Mouse (Mus musculus) embryonic facial prominence, embryonic 12.5 days (tissue): ENCODE results near the gene Gm1043. TPM values are rescaled to one million over a fixed set of nuclear protein-coding genes. Genes with fewer than 3 reads are reported as not detected.

ENCODE experiments used
- ATAC-seq: fragments of 200-750 bp; cut with Nextera tagmentation; 2 replicates; pipeline ENCODE4 v1.8.0; 2017; ENCODE audit not compliant: insufficient number of reproducible peaks, insufficient read depth, low FRiP score, low TSS enrichment
- H3K27ac ChIP-seq: fragments of 300-500 bp; sonication (generic); 2 replicates; pipeline ENCODE4 v1.5.1; 2016; ENCODE audit warnings: mild to moderate bottlenecking
- H3K27me3 ChIP-seq: fragments of 300-500 bp; sonication (generic); 2 replicates; pipeline ENCODE4 v1.6.1; 2016; ENCODE audit warnings: mild to moderate bottlenecking, moderate library complexity
- H3K36me3 ChIP-seq: fragments of 300-500 bp; sonication (generic); 2 replicates; pipeline ENCODE4 v1.6.1; 2016; ENCODE audit warnings: mild to moderate bottlenecking
- H3K4me1 ChIP-seq: fragments of 300-500 bp; sonication (generic); 2 replicates; pipeline ENCODE4 v1.6.1; 2016
- H3K4me2 ChIP-seq: fragments of 300-500 bp; sonication (generic); replicated peaks from 2 replicates; pipeline ENCODE4 v1.6.1; 2016; ENCODE audit warnings: mild to moderate bottlenecking, moderate library complexity
- H3K4me3 ChIP-seq: fragments of 300-500 bp; sonication (generic); 2 replicates; pipeline ENCODE4 v1.5.1; 2016; ENCODE audit warnings: mild to moderate bottlenecking
- H3K9ac ChIP-seq: fragments of 300-500 bp; sonication (generic); 2 replicates; pipeline ENCODE4 v1.6.1; 2016; ENCODE audit warnings: mild to moderate bottlenecking, moderate library complexity
- H3K9me3 ChIP-seq: fragments of 300-500 bp; sonication (generic); 2 replicates; pipeline ENCODE4 v1.6.1; 2016; ENCODE audit warnings: mild to moderate bottlenecking, moderate library complexity
- WGBS: fragments of 180-500 bp; shearing (Covaris S2); methylation state at CpG from one replicate; pipeline ENCODE4 v1.1.7; 2016; 5-methylcytosine and 5-hydroxymethylcytosine counted together
- polyA plus RNA-seq: library from polyadenylated mRNA; unstranded; fragments of >200 nt; fragmentation: Nextera tagmentation; extraction: Ambion mirVana; gene quantifications from 2 replicates; pipeline ENCODE4 v1.2.1, GENCODE M21; 2016

Gm1043 gene
- polyA plus RNA-seq, 1 experiment from 2014 or later = not detected

DNA sequence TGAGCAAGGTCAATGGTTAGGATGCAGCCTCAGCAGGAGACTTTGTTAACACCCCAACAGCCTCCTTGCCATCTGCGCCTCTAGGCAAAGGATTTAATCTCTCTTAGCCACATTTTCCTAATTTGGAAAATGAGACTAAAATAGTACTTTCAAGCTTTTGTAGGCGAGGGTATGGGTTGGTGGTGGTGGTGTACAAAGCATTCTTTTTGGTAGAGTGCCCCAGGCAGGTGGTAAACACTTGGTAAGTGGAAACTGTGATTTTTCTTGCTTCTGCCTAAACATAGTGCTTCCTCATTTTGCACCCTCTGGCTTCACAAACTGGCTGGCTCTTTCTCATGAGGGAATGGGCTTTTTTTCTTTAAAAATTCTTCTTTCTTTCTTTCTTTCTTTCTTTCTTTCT is 153.5 kb downstream of the Gm1043 start:
- no peak for ATAC-seq
- H3K4me1 ChIP-seq = peaks cover 12% of the 10 kb centered on the region
- no peak overlapping the region for H3K4me3 ChIP-seq
- H3K4me2 ChIP-seq = no peak overlapping the region
- no peak overlapping the region for H3K27ac ChIP-seq
- H3K9ac ChIP-seq = no peak overlapping the region
- H3K27me3 ChIP-seq = peaks cover 51% of the 10 kb centered on the region
- WGBS = 35% methylated on average over 2 of the region's 2 CpGs
- H3K36me3 ChIP-seq = no peaks in the 10 kb centered on the region
- H3K9me3 ChIP-seq = no peaks in the 10 kb centered on the region

DNA sequence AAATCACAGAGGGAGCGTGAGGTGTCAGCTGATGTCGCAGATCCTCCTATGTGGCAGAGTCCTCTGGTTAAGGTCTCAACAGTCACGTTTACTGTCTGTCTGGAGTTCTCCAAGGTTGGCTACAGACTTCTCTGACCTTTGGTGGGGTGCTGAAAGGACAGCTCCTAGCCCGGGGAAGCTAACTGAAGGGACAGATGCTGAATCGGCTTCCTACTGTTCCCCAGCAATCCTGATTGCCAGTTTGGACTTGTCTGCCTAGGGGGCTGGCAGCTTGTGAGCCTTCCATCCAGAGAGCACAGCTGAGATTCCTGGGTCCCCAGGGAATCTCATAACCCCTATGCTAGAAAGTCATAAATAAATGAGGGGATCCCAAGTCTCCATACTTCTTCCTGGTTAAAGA is 155.4 kb downstream of the Gm1043 start:
- no peak overlapping the region for H3K4me3 ChIP-seq
- no peak overlapping the region for H3K4me2 ChIP-seq
- ATAC-seq = no peak
- peaks cover 18% of the 10 kb centered on the region for H3K4me1 ChIP-seq
- WGBS = 6% methylated on average over 5 of the region's 5 CpGs
- no peaks in the 10 kb centered on the region for H3K36me3 ChIP-seq
- peaks cover 70% of the 10 kb centered on the region for H3K27me3 ChIP-seq
- H3K9me3 ChIP-seq = no peaks in the 10 kb centered on the region
- no peak overlapping the region for H3K27ac ChIP-seq
- H3K9ac ChIP-seq = no peak overlapping the region

DNA sequence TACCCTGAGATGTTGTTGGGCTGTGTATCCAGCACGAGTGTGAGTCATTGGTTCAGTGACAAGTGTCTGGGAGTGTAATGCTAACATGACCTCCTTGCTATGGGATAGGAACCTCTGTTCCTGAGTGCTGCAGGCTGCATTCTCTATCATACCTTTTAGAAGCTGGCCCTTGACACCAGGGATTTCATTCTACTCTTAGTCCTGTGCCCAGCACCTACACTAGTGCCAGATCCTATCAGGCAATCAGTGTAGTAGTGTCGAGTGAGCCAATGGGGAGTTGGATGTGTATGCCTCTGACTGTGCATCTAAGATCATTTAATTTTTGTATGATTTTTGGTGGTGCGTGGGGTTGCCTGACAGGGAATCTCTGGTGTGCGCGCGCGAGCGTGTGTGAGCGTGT is 156.1 kb downstream of the Gm1043 start:
- Histone ChIP-seq H3K4me2 (peak overlapping the region; percentile 79), H3K9ac (no peak overlapping the region), H3K9me3 (no peaks in the 10 kb centered on the region), H3K27me3 (peaks cover 74% of the 10 kb centered on the region), H3K27ac (no peak overlapping the region), H3K4me3 (peak overlapping the region; percentile 41), H3K4me1 (peaks cover 21% of the 10 kb centered on the region), H3K36me3 (no peaks in the 10 kb centered on the region)
- no peak for ATAC-seq
- 12% methylated on average over 9 of the region's 9 CpGs for WGBS

DNA sequence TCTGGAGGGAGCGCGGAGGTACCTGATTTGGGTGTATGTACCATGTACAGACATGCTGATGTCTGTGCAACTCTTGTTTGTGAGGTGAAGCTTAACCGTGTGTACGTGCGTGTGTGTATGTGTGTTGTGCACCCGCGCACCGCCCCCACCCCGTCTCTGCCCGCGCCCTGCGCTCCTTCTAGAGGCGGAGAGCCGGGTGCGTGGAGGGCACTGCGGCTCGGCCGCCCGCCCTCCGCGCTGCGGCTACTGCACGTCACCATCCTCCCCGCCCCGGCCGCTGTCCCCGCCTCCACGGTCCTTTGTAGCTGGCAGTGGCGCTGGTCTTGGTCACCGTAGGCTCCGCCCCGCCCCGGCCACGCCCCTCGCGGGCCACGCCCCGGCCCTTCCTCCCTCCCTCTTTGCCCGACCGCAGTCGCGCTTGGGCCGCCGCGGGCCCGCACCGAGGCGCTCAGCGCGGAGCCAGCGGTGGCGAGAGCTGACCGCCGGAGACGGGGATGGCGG is 156.5 kb downstream of the Gm1043 start, which contains the start of gene Crmp1:
Gene Crmp1 (plus strand): TSS at position 290 of the 501 bp plus-strand sequence.
- Histone ChIP-seq H3K36me3 (no peaks in the 10 kb centered on the region), H3K27me3 (peaks cover 75% of the 10 kb centered on the region), H3K4me2 (peak within 1 kb of the TSS; percentile 79), H3K27ac (no peak within 1 kb of the TSS), H3K9me3 (no peaks in the 10 kb centered on the region), H3K4me3 (peak within 1 kb of the TSS; percentile 41), H3K4me1 (peaks cover 26% of the 10 kb centered on the region), H3K9ac (peak within 1 kb of the TSS; percentile 25; the same call in 1 of the 2 replicates)
- WGBS = 1% methylated on average over 55 of the region's 56 CpGs
- peak; percentile 57 for ATAC-seq

DNA sequence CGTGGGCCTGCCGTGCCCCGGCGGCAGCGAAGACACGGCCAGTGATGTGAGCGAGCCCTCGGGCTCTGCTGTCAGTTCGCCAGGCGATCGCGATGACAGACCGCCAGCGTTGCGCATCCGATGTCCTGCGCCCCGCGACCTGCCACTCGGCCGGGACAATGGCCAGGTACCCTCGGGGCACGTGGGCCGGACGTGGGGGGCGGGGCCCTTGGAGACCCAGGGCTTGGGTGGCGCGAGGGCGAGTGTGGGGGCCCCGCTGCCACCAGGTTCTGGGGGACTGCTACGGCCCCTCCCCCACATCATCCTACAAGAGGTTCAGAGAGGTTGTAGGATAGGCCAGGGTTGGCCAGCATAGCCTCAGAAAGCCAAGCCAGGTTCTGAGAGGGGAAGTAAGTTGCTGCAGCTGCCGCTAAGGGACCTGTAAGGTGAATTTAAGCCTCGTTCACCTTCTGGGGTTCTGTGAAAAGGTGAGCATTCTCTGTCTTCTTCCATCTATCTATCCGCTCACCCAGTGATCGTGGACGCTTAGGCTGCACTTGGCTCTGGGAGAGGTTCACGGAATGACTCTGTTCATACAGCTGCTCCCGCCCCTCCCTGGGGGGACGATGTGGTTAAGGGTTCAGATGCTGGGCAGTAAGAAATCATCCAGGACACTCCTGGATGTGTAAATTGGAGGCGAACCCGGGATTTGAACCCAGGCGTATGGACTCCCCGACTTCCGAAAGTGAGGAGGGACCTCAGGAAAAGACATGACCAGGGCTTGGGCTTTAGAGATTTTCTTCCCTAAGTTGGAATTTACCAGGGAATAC is 157.4 kb downstream of the Gm1043 start:
- Histone ChIP-seq H3K4me1 (peaks cover 27% of the 10 kb centered on the region), H3K4me2 (peak overlapping the region; percentile 79), H3K9ac (peak overlapping the region; percentile 25; the same call in 1 of the 2 replicates), H3K36me3 (no peaks in the 10 kb centered on the region), H3K27me3 (peaks cover 82% of the 10 kb centered on the region), H3K9me3 (no peaks in the 10 kb centered on the region), H3K4me3 (peak overlapping the region; percentile 41), H3K27ac (no peak overlapping the region)
- ATAC-seq = no peak
- WGBS = 9% methylated on average over 44 of the region's 44 CpGs

DNA sequence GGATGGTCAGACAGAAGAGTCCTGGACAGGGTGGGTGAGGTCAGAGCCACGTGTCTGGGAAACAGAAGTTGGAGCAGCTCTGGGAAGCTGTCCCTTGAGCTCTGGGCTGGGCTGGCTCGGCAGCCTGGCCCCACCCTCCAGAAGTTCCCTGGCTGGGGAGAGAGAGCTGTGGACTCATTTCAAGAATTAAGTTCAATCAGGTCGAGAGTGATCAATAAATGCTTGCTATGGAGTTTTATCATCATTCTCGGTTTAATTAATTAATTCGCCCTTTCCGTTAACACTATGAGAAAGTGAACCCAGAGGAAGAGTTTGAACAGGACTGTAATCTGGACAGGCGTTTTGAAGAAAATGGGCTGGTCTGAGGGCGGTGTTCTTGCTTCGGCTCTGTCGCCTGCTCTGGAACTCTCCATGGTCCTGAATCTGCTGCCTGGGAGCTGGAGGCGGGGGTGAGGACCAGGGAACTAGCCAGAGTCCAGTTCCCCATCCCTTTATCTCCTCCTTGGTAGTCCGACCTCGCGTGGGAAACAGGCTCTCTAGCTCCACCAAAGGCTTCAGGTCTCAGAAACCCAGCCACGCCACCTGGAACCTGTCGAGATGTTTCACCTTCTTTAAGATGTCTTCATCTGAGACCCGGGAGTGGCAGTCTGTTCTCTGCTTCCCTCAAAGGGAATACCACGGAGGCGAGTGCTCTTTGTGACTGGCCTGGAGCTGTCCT is 158.2 kb downstream of the Gm1043 start:
- no peak overlapping the region for H3K27ac ChIP-seq
- 0 out of 2 replicates have a peak overlapping the region, but pooled peaks have one; percentile 92 for H3K4me2 ChIP-seq
- H3K9me3 ChIP-seq = no peaks in the 10 kb centered on the region
- no peak overlapping the region for H3K4me3 ChIP-seq
- H3K4me1 ChIP-seq = peaks cover 27% of the 10 kb centered on the region
- 2% methylated on average over 19 of the region's 19 CpGs for WGBS
- H3K36me3 ChIP-seq = no peaks in the 10 kb centered on the region
- peaks cover 79% of the 10 kb centered on the region for H3K27me3 ChIP-seq
- no peak overlapping the region for H3K9ac ChIP-seq
- no peak for ATAC-seq

DNA sequence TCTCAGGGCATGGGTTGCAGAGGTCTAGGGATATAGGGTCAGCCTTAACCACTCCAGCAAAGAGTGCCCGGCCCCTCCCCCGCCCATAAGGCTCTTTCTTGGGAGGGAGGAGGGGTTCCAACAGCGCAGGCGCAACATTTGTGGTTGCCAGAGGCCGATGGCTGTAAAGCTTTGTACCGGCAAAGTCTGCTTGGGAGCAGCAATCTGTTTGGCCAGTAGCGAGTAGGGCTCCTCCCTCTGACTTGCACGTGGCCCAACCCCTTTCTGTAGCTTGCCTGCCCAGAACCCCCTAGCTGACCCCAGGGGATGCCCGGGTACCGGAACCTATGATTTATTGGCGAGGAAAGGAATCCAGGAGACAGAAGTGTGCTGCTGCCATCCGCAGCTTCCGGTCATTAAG is 159.0 kb downstream of the Gm1043 start:
- Histone ChIP-seq H3K4me2 (peak overlapping the region; percentile 92; the same call in 1 of the 2 replicates), H3K9ac (no peak overlapping the region), H3K9me3 (no peaks in the 10 kb centered on the region), H3K4me3 (0 out of 2 replicates have a peak overlapping the region, but pooled peaks have one; percentile 9), H3K36me3 (no peaks in the 10 kb centered on the region), H3K27ac (no peak overlapping the region), H3K27me3 (peaks cover 79% of the 10 kb centered on the region), H3K4me1 (peaks cover 27% of the 10 kb centered on the region)
- no peak for ATAC-seq
- 2% methylated on average over 13 of the region's 13 CpGs for WGBS

DNA sequence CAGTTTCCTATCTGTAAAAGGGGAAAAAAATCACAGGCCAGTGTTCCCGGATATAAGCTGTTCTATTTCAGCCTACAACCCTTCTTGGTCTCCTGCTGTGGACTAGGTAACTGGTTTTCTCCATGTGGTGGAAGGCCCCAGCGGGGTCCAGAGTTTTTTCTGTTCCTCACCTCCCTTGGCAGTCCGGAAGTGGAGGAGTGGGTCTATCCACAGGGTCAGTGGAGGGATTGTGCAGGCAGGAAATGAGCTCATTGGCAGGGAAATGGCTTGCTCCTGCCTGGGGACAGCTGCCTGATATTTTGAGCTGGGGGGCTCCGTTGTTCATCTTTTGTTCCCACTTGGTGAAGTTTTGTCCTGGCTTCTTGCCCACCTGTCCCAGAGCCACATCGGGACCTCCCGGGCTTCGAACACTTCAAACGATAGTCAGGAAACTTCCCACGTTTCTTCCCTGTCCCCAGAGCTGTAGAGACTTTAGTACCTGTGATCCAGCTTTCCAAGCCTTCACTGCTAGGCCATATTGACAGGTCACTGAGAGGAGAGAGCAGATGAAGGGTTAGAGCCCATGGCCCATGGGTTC is 159.6 kb downstream of the Gm1043 start:
- Histone ChIP-seq H3K4me1 (peaks cover 27% of the 10 kb centered on the region), H3K9ac (no peak overlapping the region; the same call in 1 of the 2 replicates), H3K27ac (0 out of 2 replicates have a peak overlapping the region, but pooled peaks have one; percentile 36), H3K9me3 (no peaks in the 10 kb centered on the region), H3K4me2 (peak overlapping the region; percentile 92), H3K4me3 (peak overlapping the region; percentile 58; the same call in 1 of the 2 replicates), H3K36me3 (no peaks in the 10 kb centered on the region), H3K27me3 (peaks cover 75% of the 10 kb centered on the region)
- WGBS = 35% methylated on average over 9 of the region's 9 CpGs
- no peak for ATAC-seq

DNA sequence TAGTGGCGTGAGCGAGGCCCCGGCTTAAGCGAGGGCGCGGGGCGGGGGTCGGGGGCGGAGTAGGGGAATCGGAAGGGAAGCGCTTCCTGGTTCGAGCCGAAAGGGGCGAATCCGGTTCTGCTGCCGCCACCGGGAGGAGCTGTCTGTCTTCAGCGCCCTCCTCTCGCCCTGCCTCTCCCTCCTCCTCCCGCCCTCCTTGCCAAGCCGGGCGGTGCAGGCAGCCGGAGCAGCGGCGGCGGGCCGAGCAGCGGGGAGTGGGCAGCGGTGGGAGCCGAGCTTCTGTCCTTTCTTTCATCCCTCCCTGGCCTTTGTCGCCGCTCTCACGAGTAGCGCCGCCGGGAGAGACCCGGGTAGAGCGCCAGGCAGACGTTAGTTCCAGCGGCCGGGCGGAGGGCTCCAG is 160.5 kb downstream of the Gm1043 start:
- H3K27ac ChIP-seq = peak overlapping the region; percentile 69
- peak overlapping the region; percentile 58 for H3K4me3 ChIP-seq
- H3K4me1 ChIP-seq = peaks cover 27% of the 10 kb centered on the region
- peak overlapping the region; percentile 54 for H3K9ac ChIP-seq
- H3K4me2 ChIP-seq = peak overlapping the region; percentile 92
- H3K9me3 ChIP-seq = no peaks in the 10 kb centered on the region
- 0 out of 2 replicates have a peak, but pooled peaks have one; percentile 11 for ATAC-seq
- peaks cover 66% of the 10 kb centered on the region for H3K27me3 ChIP-seq
- H3K36me3 ChIP-seq = no peaks in the 10 kb centered on the region
- under 1% methylated on average over 28 of the region's 42 CpGs for WGBS

DNA sequence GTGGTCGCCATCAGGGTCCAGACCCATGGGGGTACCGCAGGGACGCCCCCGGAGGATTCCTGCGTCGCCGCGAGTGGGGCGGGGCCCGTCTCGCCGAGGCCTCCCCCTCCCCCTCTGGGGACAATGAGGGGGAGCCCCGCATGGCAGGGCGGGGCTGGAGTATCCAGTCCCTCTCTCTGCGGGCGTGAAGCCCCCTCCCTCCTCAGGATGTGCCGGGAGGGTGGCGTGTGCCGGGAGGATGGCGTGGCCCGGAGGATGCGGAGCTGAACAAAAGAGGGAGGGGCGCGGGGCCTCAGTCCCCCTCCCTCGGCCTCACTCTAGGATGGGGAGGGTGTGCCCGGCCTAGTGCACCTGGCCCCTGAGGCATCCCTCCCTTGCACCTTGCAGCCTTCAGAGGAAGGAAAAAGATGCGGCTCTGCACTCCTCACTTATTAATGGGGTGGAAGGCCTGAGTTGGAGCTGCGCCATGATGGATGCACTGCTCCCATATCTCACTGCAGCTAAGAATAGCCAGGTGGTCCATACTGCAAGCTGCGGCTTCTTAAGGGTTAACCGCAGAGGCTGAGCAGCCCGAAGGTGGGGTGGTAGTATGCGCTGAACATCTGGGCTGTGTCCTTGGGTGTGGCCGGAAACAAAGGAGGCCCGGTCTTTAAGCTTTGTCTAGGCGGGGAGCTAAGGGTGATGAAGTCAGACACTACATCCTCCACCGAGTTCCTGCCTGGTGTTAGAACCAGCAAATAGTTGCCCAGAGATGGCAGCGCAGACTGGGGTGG is 161.2 kb downstream of the Gm1043 start:
- H3K4me2 ChIP-seq = peak overlapping the region; percentile 92
- peaks cover 59% of the 10 kb centered on the region for H3K27me3 ChIP-seq
- WGBS = 2% methylated on average over 36 of the region's 37 CpGs
- H3K9ac ChIP-seq = peak overlapping the region; percentile 54
- H3K9me3 ChIP-seq = no peaks in the 10 kb centered on the region
- H3K4me3 ChIP-seq = peak overlapping the region; percentile 58
- peak overlapping the region; percentile 69 for H3K27ac ChIP-seq
- ATAC-seq = 0 out of 2 replicates have a peak, but pooled peaks have one; percentile 19
- H3K36me3 ChIP-seq = no peaks in the 10 kb centered on the region
- H3K4me1 ChIP-seq = peaks cover 27% of the 10 kb centered on the region

DNA sequence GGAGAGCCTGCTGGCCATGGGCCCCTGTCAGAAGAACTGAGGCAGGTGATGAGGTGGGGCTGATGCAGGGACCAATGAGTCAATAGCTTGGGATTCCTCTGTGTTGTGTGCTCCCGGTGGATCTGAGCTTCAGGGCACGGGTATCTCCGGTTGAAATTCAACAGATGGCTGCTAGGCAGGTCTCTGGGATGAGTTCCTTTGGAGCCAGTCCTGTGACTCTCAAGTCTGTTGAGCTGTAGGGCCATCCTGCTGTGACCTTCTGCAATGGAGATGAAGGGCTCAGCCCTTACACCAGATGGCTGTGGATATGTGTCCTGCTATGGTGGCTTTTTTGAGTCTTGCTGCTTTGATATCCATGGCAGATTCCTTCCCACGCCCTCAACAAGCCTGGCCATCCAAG is 162.3 kb downstream of the Gm1043 start:
- H3K4me3 ChIP-seq = peak overlapping the region; percentile 58; the same call in 1 of the 2 replicates
- H3K27me3 ChIP-seq = peaks cover 48% of the 10 kb centered on the region
- no peaks in the 10 kb centered on the region for H3K36me3 ChIP-seq
- ATAC-seq = no peak
- H3K4me2 ChIP-seq = peak overlapping the region; percentile 92
- H3K27ac ChIP-seq = no peak overlapping the region
- peaks cover 16% of the 10 kb centered on the region for H3K4me1 ChIP-seq
- WGBS = 64% methylated on average over 4 of the region's 4 CpGs
- H3K9me3 ChIP-seq = no peaks in the 10 kb centered on the region
- no peak overlapping the region for H3K9ac ChIP-seq
